Mouse (Mus musculus) kidney, adult 18-20 months (tissue): ENCODE results near the gene Syt15.
"Not testable (repeated sequence)": the region's sequence is repeated elsewhere in the genome, so short reads cannot be mapped to it uniquely, and the experiment has no call there.

ENCODE experiments used
- DNase-seq: peaks from one replicate; pipeline ENCODE4 v3.0.0; 2021

The Syt15 gene

GRCm38 (mm10) chr14:34228830-34229506 is 9.6 kb downstream of the Syt15 start:
- no peak for DNase-seq

GRCm38 (mm10) chr14:34232340-34232739 is 12.9 kb downstream of the Syt15 start:
- no peak for DNase-seq

DNA sequence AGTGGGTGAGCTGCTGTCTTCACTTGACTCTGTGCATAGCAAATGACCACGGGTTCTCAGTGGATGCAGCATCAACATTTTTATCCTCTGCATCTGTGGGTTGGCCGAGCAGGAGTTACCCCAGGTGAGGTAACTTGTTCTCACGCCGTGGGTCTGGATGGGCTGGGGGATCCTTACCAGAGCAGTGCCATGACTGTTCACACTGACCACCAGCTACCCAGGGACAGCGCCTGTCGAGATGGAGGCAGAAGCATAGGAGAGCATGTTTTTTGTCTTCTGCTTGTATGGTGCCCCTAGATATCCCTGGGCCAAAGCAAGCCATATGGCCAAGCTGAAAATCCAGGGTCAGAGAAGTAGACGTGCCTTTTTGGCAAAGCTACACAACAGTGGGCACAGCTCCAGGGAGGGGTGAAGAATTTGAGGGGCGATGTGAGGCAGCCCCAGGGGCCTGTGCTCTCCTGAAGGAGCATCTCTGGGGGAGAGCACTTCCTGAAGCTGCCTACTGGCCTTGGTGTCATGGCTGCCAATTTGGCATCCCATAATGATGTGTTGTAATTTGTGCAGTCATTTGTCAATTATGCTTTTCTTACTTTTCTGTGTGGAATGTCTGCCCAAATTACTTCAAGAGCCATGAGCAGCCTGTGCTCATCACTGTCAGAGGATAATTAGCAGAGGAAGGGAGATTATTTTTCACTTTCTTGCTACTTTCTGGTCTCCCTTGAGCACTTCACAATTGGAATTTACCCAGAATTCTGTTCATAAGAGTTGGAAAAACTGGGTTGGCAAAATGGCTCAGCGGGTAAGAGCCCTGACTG is 13.7 kb downstream of the Syt15 start:
- DNase-seq = no peak

DNA sequence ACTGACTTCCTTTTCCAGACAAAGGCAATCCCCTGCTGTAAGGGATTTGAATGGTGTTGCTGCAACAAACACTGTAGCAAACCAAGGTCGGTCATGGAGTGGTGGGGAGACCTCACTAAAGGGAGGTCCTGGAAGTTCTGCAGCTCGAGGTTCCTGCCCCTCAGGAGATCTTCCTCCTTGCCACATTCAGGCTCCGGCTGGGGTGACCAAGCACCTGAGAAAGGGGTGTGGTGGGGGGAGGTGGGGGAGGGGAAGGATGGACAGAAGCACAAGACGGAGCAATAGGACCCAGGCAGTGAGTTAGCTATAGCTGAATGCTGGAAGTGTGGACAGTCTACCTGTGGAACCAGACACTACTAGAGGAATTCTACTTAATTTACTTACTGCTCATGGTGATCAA is 14.5 kb downstream of the Syt15 start:
- DNase-seq = no peak

GRCm38 (mm10) chr14:34234630-34235380 is 15.4 kb downstream of the Syt15 start:
- peak; percentile 62 for DNase-seq

- no peak for DNase-seq
Observed at GRCm38 (mm10) chr14:34240263-34240662, 20.9 kb downstream of the Syt15 start.

GRCm38 (mm10) chr14:34240676-34241075 is 21.3 kb downstream of the Syt15 start:
- no peak for DNase-seq

DNA sequence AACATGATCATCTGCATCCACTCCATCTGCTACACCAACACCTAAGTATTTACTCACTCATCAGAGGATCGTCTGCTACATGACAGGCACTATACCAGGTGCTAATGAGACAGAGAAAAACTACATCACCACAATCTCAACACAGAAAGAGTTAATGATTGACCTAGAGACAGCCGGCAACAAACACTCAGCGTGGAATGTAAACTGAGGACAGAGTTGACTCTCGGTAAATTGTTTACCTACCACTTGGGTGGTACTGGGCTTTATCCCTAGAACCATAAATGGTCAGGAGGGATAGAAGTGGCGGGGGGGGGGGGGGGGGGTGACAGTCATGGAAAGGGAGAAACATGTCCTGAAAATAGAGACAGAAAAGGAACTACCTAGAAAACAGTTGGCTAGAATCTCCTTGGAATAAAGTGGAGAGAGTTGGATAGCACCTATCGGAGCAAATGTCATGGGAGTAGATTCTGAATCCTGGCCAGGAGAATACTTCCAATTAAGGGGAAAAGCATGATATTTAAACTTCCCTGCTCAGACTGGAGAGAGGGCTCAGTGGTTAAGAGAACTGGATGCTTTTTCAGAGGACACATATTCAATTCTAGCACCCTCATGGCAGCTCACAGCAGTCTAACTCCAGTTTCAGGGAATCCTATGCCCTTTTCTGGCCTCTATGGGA is 33.2 kb downstream of the Syt15 start:
- DNase-seq = no peak

- DNase-seq = no peak
Observed at GRCm38 (mm10) chr14:34253261-34253660, 33.9 kb downstream of the Syt15 start.

GRCm38 (mm10) chr14:34258525-34258924 is 39.1 kb downstream of the Syt15 start:
- DNase-seq = not testable (repeated sequence)

GRCm38 (mm10) chr14:34268046-34268445 is 48.7 kb downstream of the Syt15 start:
- DNase-seq = no peak

- DNase-seq = no peak
Observed at GRCm38 (mm10) chr14:34273280-34273679, 53.9 kb downstream of the Syt15 start.

DNA sequence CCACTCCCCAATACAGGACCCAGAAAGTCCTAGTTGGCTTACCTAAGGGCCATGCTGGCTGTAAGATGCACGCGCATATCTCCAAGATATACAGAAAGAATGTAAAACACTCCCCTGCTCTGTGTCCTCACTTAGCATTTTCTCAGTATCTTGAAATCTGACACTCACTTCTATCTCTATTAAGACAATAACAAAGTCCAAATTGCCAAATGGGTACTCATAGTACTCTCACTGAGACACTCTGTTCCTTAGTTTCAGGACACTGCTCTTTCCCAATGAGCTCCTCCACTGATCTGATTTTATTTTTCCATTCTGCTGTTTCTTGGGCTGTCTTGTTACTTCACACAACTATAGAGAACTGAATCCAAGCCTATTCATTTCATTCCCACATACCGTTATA is 54.7 kb downstream of the Syt15 start:
- no peak for DNase-seq

DNA sequence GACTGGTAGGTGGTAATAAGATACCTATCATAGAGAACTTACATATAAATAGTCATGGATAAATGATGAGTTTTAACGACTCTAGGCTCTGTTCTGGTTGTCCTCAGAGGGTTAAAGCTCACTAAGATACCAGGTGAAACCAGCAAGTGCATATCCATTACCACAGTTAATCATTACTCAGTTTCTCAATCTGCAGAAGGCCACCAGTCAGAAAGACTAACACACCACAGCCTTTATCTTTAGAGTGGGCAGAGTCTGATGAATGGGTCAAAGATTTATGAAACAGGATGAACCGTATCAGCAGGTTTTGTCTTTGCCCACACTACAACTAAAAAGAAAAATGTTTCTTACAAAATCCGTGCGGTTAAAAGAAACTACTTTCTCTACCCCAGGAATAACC is 55.8 kb downstream of the Syt15 start:
- no peak for DNase-seq

DNA sequence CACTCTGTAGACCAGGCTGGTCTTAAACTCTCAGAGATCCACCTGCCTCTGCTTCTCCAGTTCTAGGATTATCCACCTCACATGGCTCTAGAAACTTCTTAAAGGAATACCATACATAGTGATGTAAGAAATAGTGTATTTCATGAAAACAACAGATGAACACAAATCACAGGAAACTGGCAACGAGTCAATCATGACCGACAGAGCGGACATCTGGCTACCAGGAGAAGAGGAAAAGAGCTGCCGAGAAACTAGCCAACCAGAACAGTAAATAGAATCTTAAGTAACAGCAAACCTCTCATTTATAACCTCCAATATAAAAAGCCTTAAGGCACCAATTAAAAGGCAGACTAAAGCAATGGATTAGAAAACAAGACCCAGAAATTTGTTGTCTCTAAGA is 60.3 kb downstream of the Syt15 start:
- DNase-seq = no peak
